Mouse (Mus musculus): Measurements from ENCODE around the gene Arl8a.

- TF ChIP-seq CTCF (IDR thresholded peaks at IDR 0.05; ENCODE audit: low read depth, low read length) (peak; percentile 27; the same call in 1 of the 2 replicates), POLR2A (IDR thresholded peaks at IDR 0.05; ENCODE audit: borderline replicate concordance, low read depth, low read length) (no peak)
Observed at GRCm38 (mm10) chr1:135171984-135172383, 25.4 kb downstream of the Arl8a start.

Data from bone marrow macrophage, adult 2 months (primary cell).